Mouse (Mus musculus) liver, postnatal 0 days (tissue): ENCODE results near the gene Fbxl16.

Source experiments
- CTCF ChIP-seq: sonication (generic); IDR thresholded peaks from 2 replicates; pipeline ENCODE4 v1.5.1; 2016; ENCODE audit warnings: antibody characterized with exemption, low read depth
- EP300 ChIP-seq: IDR thresholded peaks from 2 replicates; pipeline ENCODE4 v1.6.1; 2016; ENCODE audit warnings: antibody characterized with exemption, low read depth, mild to moderate bottlenecking

DNA sequence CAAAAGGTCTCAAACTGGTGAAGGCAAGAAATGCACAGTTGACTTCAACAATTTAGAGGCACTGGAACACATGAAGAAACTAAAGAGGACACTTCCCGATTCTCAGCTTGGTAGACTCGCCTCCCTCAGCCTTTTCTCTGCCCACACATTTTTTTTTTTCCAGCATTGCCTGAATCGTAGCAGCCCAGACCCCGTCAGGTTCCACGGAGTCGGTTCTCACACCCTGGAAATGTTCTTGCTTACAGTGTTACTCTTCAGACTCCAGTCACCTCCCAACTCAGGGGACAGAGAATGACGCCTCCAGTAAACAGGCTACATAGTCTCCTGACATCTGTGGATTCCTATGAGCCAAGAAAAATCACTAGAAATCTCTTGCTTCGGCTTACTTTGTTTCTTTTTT is 48.7 kb upstream of the Fbxl16 start:
- TF ChIP-seq CTCF, result no peak
- no peak for TF ChIP-seq EP300
